Mouse (Mus musculus) monocyte, adult 2 months (primary cell): Measurements from ENCODE around the gene 1700016D06Rik.
"Not testable (repeated sequence)": the region's sequence is repeated elsewhere in the genome, so short reads cannot be mapped to it uniquely, and the experiment has no call there.

Experiments
- DNase-seq, 2 experiments: peaks; one replicate each; pipeline ENCODE4 v3.0.0; 2022; ENCODE audit warnings: low spot score in 2 of 2, low read depth in 1 of 2

Gene 1700016D06Rik

GRCm38 (mm10) chr8:11703789-11704188 lies 2.9 kb upstream of the 1700016D06Rik start:
- no peak for DNase-seq

GRCm38 (mm10) chr8:11701428-11701827 lies 565 bp upstream of the 1700016D06Rik start:
- DNase-seq, result no peak

GRCm38 (mm10) chr8:11700060-11701032 lies 517 bp downstream of the 1700016D06Rik start:
- DNase-seq, result peak; percentile 8 to 32

DNA sequence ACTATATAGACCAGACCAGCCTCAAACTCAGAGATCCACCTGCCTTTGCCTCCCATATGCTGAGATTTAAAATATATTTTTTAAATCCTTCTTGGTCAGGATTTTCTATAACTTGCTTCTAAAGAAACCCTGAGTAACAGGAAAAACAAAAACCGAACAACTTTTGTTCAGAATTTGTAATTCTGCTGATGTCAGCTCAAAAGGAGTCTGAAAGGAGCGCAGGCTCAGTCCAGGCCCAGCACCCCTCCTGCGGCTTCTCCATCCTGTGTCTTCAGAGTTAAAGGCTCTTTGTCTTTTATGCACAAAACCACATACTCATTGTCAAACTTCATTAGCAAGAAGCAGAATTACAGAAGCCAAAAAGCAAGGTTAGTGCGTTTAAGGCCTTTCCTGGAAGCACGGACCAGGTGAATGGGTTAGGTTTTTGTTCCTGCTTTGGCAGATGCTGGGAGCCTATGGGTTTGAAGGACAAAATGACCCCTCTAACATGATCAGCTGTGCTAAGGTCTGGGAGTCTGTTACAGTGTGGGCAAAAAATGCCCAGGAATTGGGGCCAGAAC lies 1.3 kb downstream of the 1700016D06Rik start:
- DNase-seq, result no peak

GRCm38 (mm10) chr8:11697467-11697866 lies 3.4 kb downstream of the 1700016D06Rik start:
- no peak for DNase-seq

DNA sequence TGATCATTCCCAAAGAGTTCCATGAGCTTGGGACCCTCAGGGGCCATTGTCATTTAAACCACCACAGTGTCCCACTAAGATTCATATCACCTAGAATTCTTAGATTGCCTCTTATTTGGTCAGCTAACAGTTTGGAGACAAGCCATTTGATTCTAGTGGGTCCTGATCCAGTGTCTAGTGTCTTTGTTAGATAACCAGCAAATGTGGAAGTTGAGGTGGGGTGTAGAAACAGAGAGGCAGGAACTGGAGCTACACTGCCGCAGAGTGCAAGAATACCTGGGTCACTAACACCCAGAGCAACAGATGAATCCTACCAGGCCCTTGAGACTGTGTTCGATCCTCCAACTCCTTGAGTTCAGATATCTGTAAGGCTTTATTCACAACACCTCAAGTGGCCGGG lies 4.7 kb downstream of the 1700016D06Rik start:
- DNase-seq, result no peak

DNA sequence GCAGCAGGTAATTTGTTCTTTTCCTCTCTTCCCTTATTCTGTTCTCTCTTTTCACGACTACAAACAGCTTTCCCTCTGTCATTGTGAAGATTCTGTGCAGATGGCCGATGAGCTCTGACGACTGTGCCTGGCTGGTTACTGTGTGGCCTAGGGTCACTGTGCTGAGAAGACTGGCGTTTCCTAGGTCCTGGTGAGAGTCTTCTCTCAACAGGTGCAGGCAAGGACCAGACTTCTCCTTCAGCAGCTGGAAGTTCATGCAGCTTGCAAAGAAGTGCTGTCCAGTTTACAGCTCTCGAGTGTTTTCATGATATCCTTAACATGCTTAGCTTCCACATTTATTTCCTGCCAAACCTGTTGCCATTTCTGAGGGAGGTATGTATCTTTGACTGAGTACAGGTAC lies 6.9 kb downstream of the 1700016D06Rik start:
- no peak for DNase-seq

GRCm38 (mm10) chr8:11692455-11692854 lies 8.4 kb downstream of the 1700016D06Rik start:
- DNase-seq, result no peak

- no peak for DNase-seq
Measured at GRCm38 (mm10) chr8:11691761-11692160, 9.1 kb downstream of the 1700016D06Rik start.

DNA sequence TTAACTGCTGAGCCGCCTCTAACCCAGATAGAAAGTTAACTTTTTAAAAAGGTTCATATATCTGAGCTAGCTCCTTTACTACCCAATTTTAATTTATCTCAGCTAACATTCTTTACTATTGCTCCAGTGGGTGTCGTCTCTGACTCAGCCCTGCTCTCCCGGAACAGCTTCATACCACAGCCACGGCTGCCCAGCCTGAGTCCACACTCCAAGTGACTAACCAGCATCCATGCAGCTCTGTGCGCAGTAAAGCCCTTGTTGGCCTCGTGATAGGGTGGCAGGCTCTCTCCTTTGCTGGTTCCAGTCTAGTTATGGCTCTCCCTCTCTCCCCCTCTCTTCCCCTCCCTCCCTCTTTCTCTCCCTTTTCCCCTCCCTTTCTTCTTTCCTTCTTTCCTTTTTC lies 9.6 kb downstream of the 1700016D06Rik start:
- DNase-seq, result no peak

- no peak for DNase-seq
Measured at GRCm38 (mm10) chr8:11689945-11690344, 10.9 kb downstream of the 1700016D06Rik start.

- no peak for DNase-seq
Measured at GRCm38 (mm10) chr8:11687251-11687650, 13.6 kb downstream of the 1700016D06Rik start.

DNA sequence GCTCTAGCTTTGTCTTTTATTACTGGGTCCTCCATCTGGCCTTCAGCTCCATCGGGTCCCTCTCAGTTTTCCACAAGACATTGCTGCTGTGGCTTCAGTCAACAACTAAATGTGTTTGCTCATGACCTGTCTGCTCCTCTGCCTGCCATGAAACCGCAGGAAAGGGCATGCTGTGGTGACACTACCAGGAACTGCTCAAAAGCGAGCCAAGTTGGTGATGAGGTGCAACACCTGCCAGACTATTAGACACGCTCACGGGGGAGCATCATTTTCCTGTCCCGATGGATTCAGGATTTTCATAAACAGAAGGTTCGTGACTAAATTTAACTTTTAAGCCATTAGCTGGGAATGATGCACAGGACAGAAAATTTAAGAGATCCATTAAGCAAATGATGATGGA lies 16.3 kb downstream of the 1700016D06Rik start:
- no peak for DNase-seq

- DNase-seq, result no peak
Measured at GRCm38 (mm10) chr8:11668308-11668707, 32.6 kb downstream of the 1700016D06Rik start.

DNA sequence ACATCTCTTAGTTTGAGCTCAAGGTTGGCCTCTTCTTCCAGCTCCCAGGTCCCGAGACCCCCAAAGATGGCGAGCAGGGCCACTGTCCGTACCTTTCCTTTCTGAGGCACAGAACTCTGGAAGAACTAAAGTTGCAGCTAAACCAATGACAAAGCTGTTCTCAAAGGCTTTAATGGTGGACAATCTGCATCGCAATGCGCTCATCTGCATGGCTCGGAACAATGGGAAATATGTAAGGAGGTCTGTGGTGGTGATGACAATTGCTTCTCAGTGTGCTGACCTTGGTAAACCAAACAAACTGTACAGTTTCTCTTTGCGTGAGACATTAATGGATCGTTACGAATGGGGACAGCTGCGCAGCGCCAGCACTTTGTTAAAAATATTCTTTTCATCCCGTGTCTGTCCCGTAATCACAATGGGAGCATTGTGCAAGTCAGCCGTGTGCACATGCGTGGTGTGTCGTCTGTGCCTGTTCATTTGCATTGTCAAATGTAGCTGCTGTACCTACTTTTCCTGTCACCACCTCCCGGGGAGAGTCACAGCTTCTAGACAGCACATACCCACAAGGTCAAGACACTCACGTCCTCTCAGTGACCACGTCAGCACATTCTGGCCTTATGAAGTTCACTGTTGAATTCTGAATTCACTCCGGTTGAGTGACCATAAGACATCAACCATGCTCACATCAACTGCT lies 34.7 kb downstream of the 1700016D06Rik start:
- DNase-seq, result not testable (repeated sequence)

DNA sequence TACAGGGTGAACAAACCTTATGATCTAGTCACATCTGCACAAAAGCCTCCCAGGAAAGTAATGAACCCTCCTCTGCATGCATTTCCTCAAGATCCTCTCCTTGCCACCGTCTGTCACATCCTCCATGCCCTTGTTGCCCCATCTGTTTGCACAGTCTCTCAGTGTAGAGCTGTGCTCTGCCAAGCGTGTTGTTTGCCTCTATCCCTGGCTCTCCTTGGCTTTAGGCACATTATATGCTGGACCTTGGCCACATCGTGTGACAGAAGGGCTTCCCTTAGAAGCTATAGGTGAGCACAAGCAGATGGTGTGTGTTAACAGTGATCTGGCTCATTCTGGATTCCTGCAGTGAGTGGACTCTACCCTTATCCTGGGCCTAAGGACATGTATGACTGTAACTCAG lies 38.9 kb downstream of the 1700016D06Rik start:
- no peak for DNase-seq

GRCm38 (mm10) chr8:11650021-11650420 lies 50.8 kb downstream of the 1700016D06Rik start:
- DNase-seq, result no peak

GRCm38 (mm10) chr8:11643123-11643522 lies 57.7 kb downstream of the 1700016D06Rik start:
- no peak for DNase-seq

DNA sequence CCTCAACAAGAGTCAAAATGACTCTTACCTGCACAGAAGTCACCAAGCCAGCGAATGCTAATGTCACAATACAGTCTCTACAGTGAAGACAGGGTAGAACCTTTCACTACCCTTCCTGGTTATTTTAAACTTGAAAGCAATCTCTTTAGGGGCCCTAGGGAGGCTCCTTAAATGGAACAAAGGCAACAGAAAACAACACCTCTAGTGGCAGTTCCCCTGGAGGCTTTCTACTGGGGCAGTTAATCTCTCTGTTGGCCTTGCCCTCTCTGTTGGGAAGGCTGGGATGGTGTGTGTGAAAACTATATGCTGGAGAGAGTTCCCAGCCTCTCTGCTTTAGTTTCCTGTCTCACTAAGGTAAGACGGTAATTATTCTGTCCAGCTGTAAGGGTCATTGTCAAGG lies 60.3 kb downstream of the 1700016D06Rik start:
- no peak for DNase-seq

GRCm38 (mm10) chr8:11637531-11637930 lies 63.3 kb downstream of the 1700016D06Rik start:
- no peak for DNase-seq

- DNase-seq, result peak; percentile 64 to 71
Measured at GRCm38 (mm10) chr8:11636324-11637057, 64.4 kb downstream of the 1700016D06Rik start.
